Mouse (Mus musculus) liver, embryonic 11.5 days (tissue): ENCODE results near the gene Dusp14. TPM values are rescaled to one million over a fixed set of nuclear protein-coding genes. Genes with fewer than 3 reads are reported as not detected.

Experiments
- ATAC-seq: fragments of 200-750 bp; cut with Nextera tagmentation; replicated peaks from 2 replicates; pipeline ENCODE4 v1.8.0; 2017; ENCODE audit warnings: moderate number of reproducible peaks, mild to moderate bottlenecking, moderate TSS enrichment, moderate library complexity; ENCODE audit not compliant: low FRiP score
- DNase-seq: peaks from one replicate; pipeline ENCODE4 v3.0.0-alpha.2; 2017; ENCODE audit warnings: low spot score
- H3K27ac ChIP-seq: fragments of 300-500 bp; sonication (generic); 2 replicates; pipeline ENCODE4 v1.5.1; 2014; ENCODE audit warnings: mild to moderate bottlenecking, low read depth, low read length, control low read depth
- H3K27me3 ChIP-seq: fragments of 300-500 bp; sonication (generic); replicated peaks from 2 replicates; pipeline ENCODE4 v1.6.1; 2014; ENCODE audit warnings: low read length, mixed read lengths; ENCODE audit not compliant: control insufficient read depth, insufficient read depth
- H3K36me3 ChIP-seq: fragments of 300-500 bp; sonication (generic); 2 replicates; pipeline ENCODE4 v1.6.1; 2014; ENCODE audit warnings: mild to moderate bottlenecking, low read length, moderate library complexity, mixed read lengths; ENCODE audit not compliant: control insufficient read depth, insufficient read depth
- H3K4me1 ChIP-seq: fragments of 300-500 bp; sonication (generic); replicated peaks from 2 replicates; pipeline ENCODE4 v1.6.1; 2014; ENCODE audit warnings: low read length, mixed read lengths; ENCODE audit not compliant: control insufficient read depth, insufficient read depth
- H3K4me2 ChIP-seq: fragments of 300-500 bp; sonication (generic); 2 replicates; pipeline ENCODE4 v1.6.1; 2014; ENCODE audit warnings: mild to moderate bottlenecking, control low read depth, moderate library complexity
- H3K4me3 ChIP-seq: fragments of 300-500 bp; sonication (generic); 2 replicates; pipeline ENCODE4 v1.5.1; 2014; ENCODE audit warnings: low read depth, low read length, control low read depth
- H3K9ac ChIP-seq: fragments of 300-500 bp; sonication (generic); 2 replicates; pipeline ENCODE4 v1.6.1; 2014; ENCODE audit warnings: low read depth, low read length, control low read depth
- H3K9me3 ChIP-seq: fragments of 300-500 bp; sonication (generic); 2 replicates; pipeline ENCODE4 v1.6.1; 2016; ENCODE audit warnings: low read length, inconsistent platforms, mixed read lengths; ENCODE audit not compliant: control insufficient read depth
- WGBS: fragments of 180-500 bp; shearing (Covaris S2); extraction: QIAGEN DNeasy Blood & Tissue Kit; methylation state at CpG from one replicate; pipeline ENCODE4 v1.1.7; 2014; 5-methylcytosine and 5-hydroxymethylcytosine counted together
- polyA plus RNA-seq: library from polyadenylated mRNA; unstranded; fragments of >200 nt; fragmentation: Nextera tagmentation; extraction: Ambion mirVana; gene quantifications from 2 replicates; pipeline ENCODE4 v1.2.1, GENCODE M21; 2014

The Dusp14 gene
- polyA plus RNA-seq, 1 experiment from 2014 or later = 1.7 TPM

DNA sequence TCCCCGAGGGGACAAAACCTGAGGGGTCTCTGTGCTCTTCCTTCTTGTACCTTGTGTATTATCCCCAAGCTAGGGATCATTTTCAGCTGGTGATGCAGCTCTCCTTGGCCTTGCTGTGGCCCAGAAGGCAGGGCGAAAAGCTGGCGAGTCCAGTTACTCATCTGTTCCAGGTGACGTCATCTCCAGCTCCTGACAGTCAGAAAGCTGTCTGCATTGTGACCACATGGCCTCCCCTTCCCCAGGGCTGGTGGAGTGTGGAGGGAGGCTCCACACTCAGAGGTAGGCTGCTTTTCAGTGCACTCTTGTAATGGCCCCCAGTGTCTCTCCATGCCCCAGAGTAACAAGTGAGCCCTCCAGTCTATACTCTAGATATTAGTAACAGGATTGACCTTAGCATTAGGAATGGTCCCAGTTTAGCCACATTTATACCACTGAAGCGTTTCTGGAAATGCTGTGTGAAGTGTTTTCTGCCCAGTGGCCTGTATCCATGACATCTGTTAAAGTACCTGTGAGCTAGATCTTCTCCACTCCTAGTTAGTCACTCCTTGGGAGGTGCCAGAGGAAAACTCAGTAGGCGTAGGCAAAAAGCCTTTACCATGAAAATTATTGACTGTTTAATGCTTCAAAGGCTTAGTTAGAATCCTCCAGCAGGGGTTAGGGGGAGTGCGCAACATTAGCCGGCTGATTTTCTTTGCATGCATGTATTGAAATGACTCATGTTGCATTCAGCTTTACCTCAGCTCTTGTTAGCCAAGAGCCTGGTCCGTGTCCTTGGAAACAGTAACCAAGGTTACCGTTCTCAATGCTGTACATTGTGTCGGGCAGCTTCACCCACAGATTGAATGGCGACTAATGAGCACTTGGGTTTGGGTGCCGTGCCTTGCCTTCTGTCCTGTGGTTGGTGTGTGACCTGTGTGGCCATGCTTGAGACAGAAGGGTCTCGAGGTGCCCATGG lies 26.0 kb downstream of the Dusp14 start:
- no peak overlapping the region for H3K4me3 ChIP-seq
- DNase-seq (no peak), ATAC-seq (no peak)
- no peaks in the 10 kb centered on the region for H3K4me1 ChIP-seq
- no peak overlapping the region for H3K27ac ChIP-seq
- peaks cover 3% of the 10 kb centered on the region; the same call in 1 of the 2 replicates for H3K36me3 ChIP-seq
- no peak overlapping the region for H3K9ac ChIP-seq
- no peak overlapping the region for H3K4me2 ChIP-seq
- 82% methylated on average over 14 of the region's 14 CpGs for WGBS
- H3K9me3 ChIP-seq = no peaks in the 10 kb centered on the region
- no peaks in the 10 kb centered on the region for H3K27me3 ChIP-seq

DNA sequence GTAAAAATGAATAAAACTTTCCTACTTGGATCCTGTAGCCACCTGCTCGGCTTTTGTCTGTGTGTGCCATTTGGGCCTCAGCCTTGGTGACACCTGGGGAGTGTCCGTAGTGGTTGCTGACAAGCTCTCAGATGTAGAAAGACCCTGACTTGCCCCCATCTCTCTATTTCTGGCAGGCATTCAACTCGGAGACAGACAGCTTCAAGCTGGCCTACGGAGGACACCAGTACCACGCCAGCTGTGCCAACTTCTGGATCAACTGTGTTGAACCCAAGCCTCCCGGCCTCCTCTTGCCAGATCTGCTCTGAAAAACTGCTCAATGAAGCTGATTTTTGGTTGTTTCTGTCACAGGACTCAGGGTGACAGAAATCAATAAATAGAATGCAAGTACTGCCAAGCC lies 28.4 kb downstream of the Dusp14 start:
- no peak overlapping the region for H3K9ac ChIP-seq
- H3K9me3 ChIP-seq = no peaks in the 10 kb centered on the region
- H3K27me3 ChIP-seq = no peaks in the 10 kb centered on the region
- no peak overlapping the region for H3K27ac ChIP-seq
- no peaks in the 10 kb centered on the region for H3K4me1 ChIP-seq
- no peak for ATAC-seq
- DNase-seq = no peak
- H3K4me3 ChIP-seq = no peak overlapping the region
- H3K4me2 ChIP-seq = no peak overlapping the region
- peaks cover 3% of the 10 kb centered on the region; the same call in 1 of the 2 replicates for H3K36me3 ChIP-seq
- 88% methylated on average over 6 of the region's 6 CpGs for WGBS

DNA sequence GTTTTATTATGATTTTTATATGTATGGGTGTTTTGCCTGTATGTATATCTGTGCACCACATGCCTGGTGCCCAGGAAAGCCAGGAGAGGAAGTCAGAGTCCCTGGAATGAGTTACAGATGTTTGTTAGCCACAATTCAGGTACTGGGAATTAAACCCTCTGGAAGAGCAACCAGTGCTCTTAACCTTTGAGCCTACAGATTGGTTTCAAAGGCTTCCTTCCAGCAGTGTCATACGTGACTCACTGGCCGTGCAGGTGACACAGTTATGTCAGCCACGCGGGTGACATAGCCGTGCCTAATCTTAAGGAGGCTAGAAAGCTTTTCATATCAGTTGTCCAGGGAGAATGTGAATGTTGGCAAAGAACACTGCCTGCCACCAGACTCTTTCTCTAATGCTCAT lies 35.4 kb downstream of the Dusp14 start:
- no peaks in the 10 kb centered on the region for H3K27me3 ChIP-seq
- H3K4me2 ChIP-seq = no peak overlapping the region
- ATAC-seq (no peak), DNase-seq (no peak)
- H3K27ac ChIP-seq = no peak overlapping the region
- H3K4me1 ChIP-seq = no peaks in the 10 kb centered on the region
- no peak overlapping the region for H3K4me3 ChIP-seq
- no peaks in the 10 kb centered on the region for H3K9me3 ChIP-seq
- WGBS = 88% methylated on average over 5 of the region's 5 CpGs
- no peak overlapping the region for H3K9ac ChIP-seq
- peaks cover 4% of the 10 kb centered on the region; the same call in 1 of the 2 replicates for H3K36me3 ChIP-seq

DNA sequence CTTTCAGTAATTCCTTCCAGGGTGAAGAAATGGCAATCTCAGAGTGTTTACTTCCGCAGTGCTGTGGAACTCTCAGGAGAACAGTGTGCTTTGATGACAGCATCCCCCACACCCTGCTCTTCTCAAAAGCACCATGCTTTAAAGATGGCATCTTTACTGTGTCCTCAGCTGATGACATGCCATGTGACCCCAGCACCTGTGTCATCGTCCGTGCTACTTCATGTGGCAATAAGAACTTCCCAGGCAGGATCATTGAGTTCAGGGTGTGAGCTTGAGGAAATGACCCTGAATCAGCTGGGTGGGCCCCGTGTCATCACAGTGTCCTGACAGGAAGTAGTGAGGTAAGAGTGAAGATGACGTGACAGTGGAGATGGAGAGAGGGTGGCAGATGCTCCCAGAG lies 36.5 kb downstream of the Dusp14 start:
- Histone ChIP-seq H3K4me3 (no peak overlapping the region), H3K36me3 (peaks cover 4% of the 10 kb centered on the region; the same call in 1 of the 2 replicates), H3K4me2 (no peak overlapping the region), H3K27me3 (no peaks in the 10 kb centered on the region), H3K9ac (no peak overlapping the region), H3K4me1 (no peaks in the 10 kb centered on the region), H3K27ac (no peak overlapping the region), H3K9me3 (no peaks in the 10 kb centered on the region)
- ATAC-seq (no peak), DNase-seq (no peak)
- 74% methylated on average over 5 of the region's 5 CpGs for WGBS

DNA sequence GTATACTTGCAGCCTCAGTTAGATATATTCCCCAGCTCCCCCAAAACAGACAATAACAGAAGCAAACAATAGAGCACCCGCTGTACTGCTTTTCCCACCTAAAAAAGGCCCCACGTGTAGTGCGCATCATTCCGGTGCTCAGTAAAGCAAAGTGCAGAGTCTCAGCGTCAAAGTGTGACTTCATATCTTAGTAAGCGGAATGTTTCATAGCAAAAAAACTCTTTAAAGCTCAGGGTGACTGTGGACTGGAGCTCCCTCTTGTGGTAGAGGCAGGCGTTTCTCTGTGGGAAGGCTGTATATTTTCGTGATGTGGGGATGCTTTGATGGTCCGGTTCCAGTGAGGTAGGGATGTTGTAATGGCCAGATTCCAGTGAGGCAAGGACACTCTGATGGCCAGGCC lies 37.1 kb downstream of the Dusp14 start:
- DNase-seq = no peak
- Histone ChIP-seq H3K4me2 (no peak overlapping the region), H3K9me3 (no peaks in the 10 kb centered on the region), H3K27ac (no peak overlapping the region), H3K9ac (no peak overlapping the region), H3K4me1 (no peaks in the 10 kb centered on the region), H3K4me3 (no peak overlapping the region), H3K27me3 (no peaks in the 10 kb centered on the region), H3K36me3 (peaks cover 4% of the 10 kb centered on the region; the same call in 1 of the 2 replicates)
- ATAC-seq = no peak
- WGBS = 55% methylated on average over 9 of the region's 9 CpGs

DNA sequence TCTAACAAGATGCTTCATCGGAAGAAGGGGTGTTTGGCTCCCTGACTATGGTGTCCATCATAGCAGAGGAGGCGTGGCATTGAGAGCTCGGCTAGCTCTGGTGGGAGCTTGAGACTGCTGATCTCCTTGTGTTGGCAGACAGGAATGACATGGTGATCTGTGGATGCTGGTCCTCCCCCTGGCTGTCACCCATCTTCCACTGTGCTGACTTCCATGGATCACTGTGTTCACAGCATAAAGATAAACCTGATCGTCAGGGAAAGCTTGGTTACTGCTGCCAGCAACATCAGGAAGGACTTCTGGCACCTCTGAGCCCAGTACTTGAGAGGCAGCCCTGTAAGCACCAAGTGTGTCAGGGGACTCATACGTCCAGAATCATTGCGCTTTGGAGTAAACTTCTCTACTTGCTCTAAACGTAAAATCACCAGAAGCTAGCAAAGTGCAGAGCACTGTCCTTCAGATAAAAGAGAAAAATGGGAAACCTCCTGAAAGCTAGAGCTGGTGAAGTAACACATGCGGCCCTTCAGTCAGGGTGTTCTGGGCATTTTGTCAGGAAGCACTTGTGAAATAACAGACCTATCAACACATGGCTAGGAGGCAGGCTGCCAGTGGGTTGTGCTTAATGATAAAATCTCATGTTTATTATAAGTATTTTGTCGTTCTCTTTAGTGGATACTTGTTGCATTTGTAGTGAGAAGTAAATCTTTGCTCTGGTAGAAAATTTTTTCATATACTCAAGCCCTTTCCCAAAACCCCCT lies 40.6 kb downstream of the Dusp14 start:
- Histone ChIP-seq H3K9ac (no peak overlapping the region), H3K4me1 (no peaks in the 10 kb centered on the region), H3K9me3 (no peaks in the 10 kb centered on the region), H3K4me3 (no peak overlapping the region), H3K4me2 (no peak overlapping the region), H3K27me3 (no peaks in the 10 kb centered on the region), H3K36me3 (peaks cover 17% of the 10 kb centered on the region), H3K27ac (no peak overlapping the region)
- DNase-seq (no peak), ATAC-seq (no peak)
- WGBS = 82% methylated on average over 9 of the region's 9 CpGs

DNA sequence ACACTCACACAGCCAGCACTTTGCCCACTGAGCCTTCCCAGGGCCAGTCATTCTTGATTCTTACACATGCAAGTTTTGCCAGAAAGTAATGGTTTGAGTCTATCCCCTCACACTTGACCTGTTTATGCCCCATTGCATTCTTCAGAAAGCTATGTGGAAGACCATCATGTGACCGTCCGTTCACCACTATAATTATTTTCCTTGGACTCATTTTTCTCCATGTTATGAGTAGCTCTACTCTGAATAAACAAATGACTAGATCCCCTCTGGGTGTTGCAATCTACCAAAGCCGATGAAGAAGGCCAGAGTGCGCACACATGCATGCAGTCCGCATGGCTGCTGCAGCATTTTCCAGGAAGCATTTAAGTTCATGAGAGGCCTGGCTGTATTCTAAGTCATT lies 41.8 kb downstream of the Dusp14 start:
- Histone ChIP-seq H3K36me3 (peaks cover 20% of the 10 kb centered on the region), H3K9ac (no peak overlapping the region), H3K27me3 (no peaks in the 10 kb centered on the region), H3K4me1 (no peaks in the 10 kb centered on the region), H3K9me3 (no peaks in the 10 kb centered on the region), H3K4me2 (no peak overlapping the region), H3K4me3 (no peak overlapping the region), H3K27ac (no peak overlapping the region)
- DNase-seq (no peak), ATAC-seq (no peak)
- 91% methylated on average over 5 of the region's 5 CpGs for WGBS

DNA sequence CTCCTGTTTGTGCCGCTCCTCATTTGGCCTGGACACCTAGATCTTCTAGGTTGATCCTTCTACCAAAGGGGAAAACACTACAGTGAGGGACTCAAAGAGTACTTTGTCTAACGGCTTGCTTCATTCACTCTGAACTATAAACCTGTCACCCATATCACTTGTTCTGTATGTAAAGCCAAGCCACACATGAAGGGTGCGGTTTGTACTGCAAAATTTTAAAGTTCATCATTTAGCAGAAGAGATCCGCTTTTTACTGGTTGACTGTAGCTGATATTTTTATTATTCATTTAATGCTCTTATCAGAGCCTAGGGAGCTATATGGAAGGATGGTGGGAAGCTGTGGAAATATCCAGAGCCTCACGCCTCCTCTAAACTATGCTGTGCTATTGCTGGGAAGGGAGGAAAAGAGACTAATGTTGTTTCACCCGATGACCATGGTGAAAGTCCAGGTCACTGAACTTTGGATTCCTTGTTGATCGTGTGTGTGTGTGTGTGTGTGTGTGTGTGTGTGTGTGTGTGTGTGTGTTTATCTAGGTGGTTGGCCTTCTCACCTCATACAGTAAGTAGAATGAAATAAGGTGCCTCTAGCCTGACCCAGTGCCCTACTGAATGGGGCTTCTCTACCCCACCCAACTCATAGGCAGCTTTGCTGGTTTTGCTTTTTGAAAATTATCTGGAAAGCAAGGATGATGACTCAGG lies 52.1 kb downstream of the Dusp14 start:
- ATAC-seq (no peak), DNase-seq (no peak)
- H3K4me2 ChIP-seq = no peak overlapping the region
- no peak overlapping the region for H3K27ac ChIP-seq
- H3K4me1 ChIP-seq = no peaks in the 10 kb centered on the region
- H3K27me3 ChIP-seq = no peaks in the 10 kb centered on the region
- H3K9ac ChIP-seq = no peak overlapping the region
- no peaks in the 10 kb centered on the region for H3K9me3 ChIP-seq
- WGBS = 74% methylated on average over 7 of the region's 7 CpGs
- no peaks in the 10 kb centered on the region; the same call in 1 of the 2 replicates for H3K36me3 ChIP-seq
- H3K4me3 ChIP-seq = no peak overlapping the region
